Mouse (Mus musculus) limb, embryonic 14.5 days (tissue): Measurements from ENCODE around the gene Mre11a. TPM values are rescaled to one million over a fixed set of nuclear protein-coding genes. Genes with fewer than 3 reads are reported as not detected.
"Not testable (repeated sequence)": the region's sequence is repeated elsewhere in the genome, so short reads cannot be mapped to it uniquely, and the experiment has no call there.

ENCODE experiments used
- ATAC-seq: fragments of 200-750 bp; cut with Nextera tagmentation; 2 replicates; pipeline ENCODE4 v1.8.0; 2017; ENCODE audit warnings: low read depth, moderate number of reproducible peaks, moderate TSS enrichment; ENCODE audit not compliant: low FRiP score
- DNase-seq: peaks from one replicate; pipeline ENCODE4 v3.0.0-alpha.2; 2015; ENCODE audit warnings: low spot score
- H3K27ac ChIP-seq: fragments of 300-500 bp; sonication (generic); replicated peaks from 2 replicates; pipeline ENCODE4 v1.5.1; 2014; ENCODE audit warnings: low read depth, mild to moderate bottlenecking, low read length, moderate library complexity, mixed read lengths
- H3K27me3 ChIP-seq: fragments of 300-500 bp; sonication (generic); 2 replicates; pipeline ENCODE4 v1.6.1; 2014; ENCODE audit warnings: low read length, mixed read lengths; ENCODE audit not compliant: control insufficient read depth, insufficient read depth
- H3K36me3 ChIP-seq: fragments of 300-500 bp; sonication (generic); 2 replicates; pipeline ENCODE4 v1.6.1; 2014; ENCODE audit warnings: mild to moderate bottlenecking, low read length, moderate library complexity, mixed read lengths; ENCODE audit not compliant: control insufficient read depth, insufficient read depth
- H3K4me1 ChIP-seq: fragments of 300-500 bp; sonication (generic); 2 replicates; pipeline ENCODE4 v1.6.1; 2014; ENCODE audit warnings: antibody characterized with exemption, low read length, mixed read lengths; ENCODE audit not compliant: control insufficient read depth, insufficient read depth
- H3K4me2 ChIP-seq: fragments of 300-500 bp; sonication (generic); replicated peaks from 2 replicates; pipeline ENCODE4 v1.6.1; 2014; ENCODE audit warnings: low read depth, mild to moderate bottlenecking, low read length, moderate library complexity; ENCODE audit not compliant: severe bottlenecking
- H3K4me3 ChIP-seq: fragments of 300-500 bp; sonication (generic); replicated peaks from 2 replicates; pipeline ENCODE4 v1.5.1; 2014; ENCODE audit warnings: low read length
- H3K9ac ChIP-seq: fragments of 300-500 bp; sonication (generic); 2 replicates; pipeline ENCODE4 v1.6.1; 2014; ENCODE audit warnings: mild to moderate bottlenecking, low read depth, low read length, moderate library complexity; ENCODE audit not compliant: severe bottlenecking
- H3K9me3 ChIP-seq: fragments of 300-500 bp; sonication (generic); 2 replicates; pipeline ENCODE4 v1.6.1; 2016; ENCODE audit warnings: low read length; ENCODE audit not compliant: control insufficient read depth
- POLR2A ChIP-seq: fragments of 200-500 bp; IDR thresholded peaks from 2 replicates; pipeline ENCODE4 v1.8.0; 2012; ENCODE audit warnings: inconsistent platforms, mild to moderate bottlenecking, moderate library complexity, borderline replicate concordance; ENCODE audit not compliant: insufficient read depth, insufficient read length; ENCODE audit errors: extremely low read depth
- WGBS: fragments of 180-500 bp; shearing (Covaris S2); extraction: QIAGEN DNeasy Blood & Tissue Kit; methylation state at CpG from one replicate; pipeline ENCODE4 v1.1.7; 2014; 5-methylcytosine and 5-hydroxymethylcytosine counted together
- polyA plus RNA-seq, 2 experiments: library from polyadenylated mRNA; depleted of rRNA in 1 of 2; stranded (reverse) in 1 of 2; unstranded in 1 of 2; fragments of >200 nt; fragmentation: Nextera tagmentation in 1 of 2; extraction: Ambion mirVana in 1 of 2; gene quantifications; 2 replicates each; pipeline versions ENCODE4 v1.2.1 to v1.2.3; 2012 to 2014

Mre11a gene
- polyA plus RNA-seq, 2 experiments = 16.6 to 25.3 TPM

- Histone ChIP-seq H3K27me3 (no peaks in the 10 kb centered on the region), H3K4me3 (no peak overlapping the region), H3K27ac (no peak overlapping the region), H3K9me3 (no peaks in the 10 kb centered on the region), H3K9ac (no peak overlapping the region), H3K4me2 (no peak overlapping the region), H3K36me3 (no peaks in the 10 kb centered on the region), H3K4me1 (0 out of 2 replicates have a peak, but pooled peaks cover 7% of the 10 kb centered on the region)
- WGBS = 79% methylated on average over 2 of the region's 2 CpGs
- DNase-seq = no peak
- TF ChIP-seq POLR2A = no peak
- ATAC-seq = no peak
Measured at GRCm38 (mm10) chr9:14870377-14870776, 85.9 kb downstream of the Mre11a start.

GRCm38 (mm10) chr9:14870802-14871201 lies 86.3 kb downstream of the Mre11a start:
- Histone ChIP-seq H3K27ac (no peak overlapping the region), H3K9ac (no peak overlapping the region), H3K27me3 (no peaks in the 10 kb centered on the region), H3K9me3 (no peaks in the 10 kb centered on the region), H3K4me1 (0 out of 2 replicates have a peak, but pooled peaks cover 7% of the 10 kb centered on the region), H3K4me2 (no peak overlapping the region), H3K4me3 (no peak overlapping the region), H3K36me3 (no peaks in the 10 kb centered on the region)
- ATAC-seq (no peak), DNase-seq (no peak)
- no peak for TF ChIP-seq POLR2A
- 89% methylated on average over 10 of the region's 10 CpGs for WGBS

- Histone ChIP-seq H3K27me3 (no peaks in the 10 kb centered on the region), H3K36me3 (no peaks in the 10 kb centered on the region), H3K4me3 (no peak overlapping the region), H3K4me1 (0 out of 2 replicates have a peak, but pooled peaks cover 7% of the 10 kb centered on the region), H3K27ac (no peak overlapping the region), H3K4me2 (no peak overlapping the region), H3K9ac (no peak overlapping the region), H3K9me3 (no peaks in the 10 kb centered on the region)
- TF ChIP-seq POLR2A = no peak
- DNase-seq = no peak
- WGBS = 71% methylated on average over 3 of the region's 3 CpGs
- no peak for ATAC-seq
Measured at GRCm38 (mm10) chr9:14871536-14871935, 87.1 kb downstream of the Mre11a start.

GRCm38 (mm10) chr9:14872181-14872930 lies 87.9 kb downstream of the Mre11a start:
- no peak overlapping the region for H3K27ac ChIP-seq
- no peaks in the 10 kb centered on the region for H3K27me3 ChIP-seq

GRCm38 (mm10) chr9:14875743-14876507 lies 91.5 kb downstream of the Mre11a start:
- Histone ChIP-seq H3K27me3 (no peaks in the 10 kb centered on the region), H3K9ac (no peak overlapping the region), H3K4me2 (no peak overlapping the region), H3K9me3 (no peaks in the 10 kb centered on the region), H3K27ac (no peak overlapping the region), H3K4me1 (0 out of 2 replicates have a peak, but pooled peaks cover 7% of the 10 kb centered on the region), H3K36me3 (no peaks in the 10 kb centered on the region), H3K4me3 (no peak overlapping the region)
- WGBS = 84% methylated on average over 5 of the region's 5 CpGs
- TF ChIP-seq POLR2A = no peak
- ATAC-seq = no peak
- DNase-seq = no peak

More at GRCm38 (mm10) chr9:14872181-14872930, 87.9 kb downstream of the Mre11a start:
- DNase-seq (no peak), ATAC-seq (no peak)
- 39% methylated on average over 17 of the region's 17 CpGs for WGBS
- no peak overlapping the region for H3K4me2 ChIP-seq
- no peak for TF ChIP-seq POLR2A
- 0 out of 2 replicates have a peak, but pooled peaks cover 7% of the 10 kb centered on the region for H3K4me1 ChIP-seq
- H3K9ac ChIP-seq = no peak overlapping the region
- H3K9me3 ChIP-seq = no peaks in the 10 kb centered on the region
- no peaks in the 10 kb centered on the region for H3K36me3 ChIP-seq
- no peak overlapping the region for H3K4me3 ChIP-seq

GRCm38 (mm10) chr9:14876566-14876965 lies 92.1 kb downstream of the Mre11a start:
- H3K9ac ChIP-seq, H3K36me3 ChIP-seq, ATAC-seq, H3K27me3 ChIP-seq, H3K27ac ChIP-seq, H3K4me2 ChIP-seq, H3K4me1 ChIP-seq, H3K9me3 ChIP-seq, H3K4me3 ChIP-seq, DNase-seq: not testable (repeated sequence)
- 14% methylated on average over 8 of the region's 8 CpGs for WGBS
